Mouse (Mus musculus) hindbrain, embryonic 16.5 days (tissue): ENCODE measurements around the gene Lef1. TPM values are rescaled to one million over a fixed set of nuclear protein-coding genes. Genes with fewer than 3 reads are reported as not detected.

Experiments
- ATAC-seq: fragments of 200-750 bp; cut with Nextera tagmentation; 2 replicates; pipeline ENCODE4 v1.8.0; 2017; ENCODE audit warnings: moderate TSS enrichment, moderate library complexity
- H3K27ac ChIP-seq: fragments of 300-500 bp; sonication (generic); 2 replicates; pipeline ENCODE4 v1.5.1; 2014; ENCODE audit warnings: low read depth, mild to moderate bottlenecking, control low read depth, low read length, moderate library complexity
- H3K27me3 ChIP-seq: fragments of 300-500 bp; sonication (generic); replicated peaks from 2 replicates; pipeline ENCODE4 v1.6.1; 2014; ENCODE audit warnings: low read length; ENCODE audit not compliant: control insufficient read depth, insufficient read depth
- H3K36me3 ChIP-seq: fragments of 300-500 bp; sonication (generic); 2 replicates; pipeline ENCODE4 v1.6.1; 2014; ENCODE audit warnings: mild to moderate bottlenecking, low read length, moderate library complexity, mixed read lengths; ENCODE audit not compliant: control insufficient read depth, insufficient read depth
- H3K4me1 ChIP-seq: fragments of 300-500 bp; sonication (generic); 2 replicates; pipeline ENCODE4 v1.6.1; 2014; ENCODE audit warnings: low read depth, low read length; ENCODE audit not compliant: control insufficient read depth, insufficient read depth
- H3K4me2 ChIP-seq: fragments of 300-500 bp; sonication (generic); 2 replicates; pipeline ENCODE4 v1.6.1; 2014; ENCODE audit warnings: mild to moderate bottlenecking, low read length, control low read depth, moderate library complexity
- H3K4me3 ChIP-seq: fragments of 300-500 bp; sonication (generic); 2 replicates; pipeline ENCODE4 v1.5.1; 2014; ENCODE audit warnings: mild to moderate bottlenecking, low read length, control low read depth, moderate library complexity
- H3K9ac ChIP-seq: fragments of 300-500 bp; sonication (generic); 2 replicates; pipeline ENCODE4 v1.6.1; 2014; ENCODE audit warnings: low read depth, mild to moderate bottlenecking, control low read depth, low read length, moderate library complexity
- H3K9me3 ChIP-seq: fragments of 300-500 bp; sonication (generic); 2 replicates; pipeline ENCODE4 v1.6.1; 2014; ENCODE audit warnings: mild to moderate bottlenecking, low read length, moderate library complexity; ENCODE audit not compliant: control insufficient read depth
- WGBS: fragments of 180-500 bp; shearing (Covaris S2); extraction: QIAGEN DNeasy Blood & Tissue Kit; methylation state at CpG from one replicate; pipeline ENCODE4 v1.1.7; 2014; 5-methylcytosine and 5-hydroxymethylcytosine counted together
- polyA plus RNA-seq: library from polyadenylated mRNA; unstranded; fragments of >200 nt; fragmentation: Nextera tagmentation; extraction: Ambion mirVana; gene quantifications from 2 replicates; pipeline ENCODE4 v1.2.1, GENCODE M21; 2015

The Lef1 gene
- polyA plus RNA-seq, 1 experiment from 2014 or later, result 8.0 TPM

GRCm38 (mm10) chr3:131208265-131208891 lies 98.1 kb downstream of the Lef1 start:
- no peaks in the 10 kb centered on the region for H3K9me3 ChIP-seq
- WGBS, result 57% methylated on average over 12 of the region's 13 CpGs
- ATAC-seq, result no peak
- H3K4me1 ChIP-seq, result no peaks in the 10 kb centered on the region
- no peaks in the 10 kb centered on the region for H3K36me3 ChIP-seq
- no peaks in the 10 kb centered on the region for H3K27me3 ChIP-seq
- H3K27ac ChIP-seq, result no peak overlapping the region
- H3K4me2 ChIP-seq, result no peak overlapping the region
- H3K9ac ChIP-seq, result no peak overlapping the region
- no peak overlapping the region for H3K4me3 ChIP-seq

GRCm38 (mm10) chr3:131212200-131212599 lies 101.9 kb downstream of the Lef1 start:
- Histone ChIP-seq H3K9me3 (no peaks in the 10 kb centered on the region), H3K4me1 (no peaks in the 10 kb centered on the region), H3K9ac (no peak overlapping the region), H3K4me2 (no peak overlapping the region), H3K27me3 (no peaks in the 10 kb centered on the region), H3K36me3 (no peaks in the 10 kb centered on the region), H3K27ac (no peak overlapping the region), H3K4me3 (no peak overlapping the region)
- no peak for ATAC-seq
- WGBS, result 87% methylated on average over 7 of the region's 7 CpGs

DNA sequence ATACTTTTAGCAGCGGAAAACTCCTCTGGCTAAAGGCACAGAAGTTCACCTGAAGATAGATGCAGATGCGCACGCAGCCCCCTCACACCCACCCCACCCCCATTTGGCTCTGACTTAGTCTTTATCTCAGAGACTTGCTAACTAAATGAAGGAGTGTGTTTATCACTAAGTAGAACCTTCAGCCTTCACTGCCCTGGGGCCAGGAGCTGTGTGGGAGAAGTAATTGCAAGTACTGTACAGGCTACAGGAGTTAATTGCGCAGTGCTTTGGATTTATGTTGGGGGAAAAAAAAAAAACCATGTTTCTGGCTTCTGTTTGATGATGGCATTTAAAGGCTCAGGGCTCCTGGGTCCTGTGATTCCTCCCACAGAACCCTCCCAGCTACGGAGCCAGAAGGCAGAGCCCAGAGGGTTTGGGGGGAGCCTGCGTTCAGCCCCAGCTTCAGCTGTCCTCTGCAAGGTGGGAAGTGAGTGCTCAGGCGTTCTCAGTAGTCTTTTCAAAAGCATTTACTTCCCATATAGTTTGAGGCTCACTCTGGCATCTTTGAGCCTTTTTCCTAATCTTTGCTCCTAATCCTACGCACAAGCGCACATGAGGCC lies 103.9 kb downstream of the Lef1 start:
- H3K27me3 ChIP-seq, result no peaks in the 10 kb centered on the region
- no peak overlapping the region for H3K27ac ChIP-seq
- no peaks in the 10 kb centered on the region for H3K36me3 ChIP-seq
- H3K9me3 ChIP-seq, result no peaks in the 10 kb centered on the region
- no peak overlapping the region for H3K4me3 ChIP-seq
- H3K9ac ChIP-seq, result no peak overlapping the region
- ATAC-seq, result no peak
- no peak overlapping the region for H3K4me2 ChIP-seq
- 87% methylated on average over 9 of the region's 9 CpGs for WGBS
- no peaks in the 10 kb centered on the region for H3K4me1 ChIP-seq

GRCm38 (mm10) chr3:131214841-131215240 lies 104.6 kb downstream of the Lef1 start:
- H3K4me3 ChIP-seq, result no peak overlapping the region
- WGBS, result 67% methylated on average over 9 of the region's 9 CpGs
- no peak overlapping the region for H3K27ac ChIP-seq

DNA sequence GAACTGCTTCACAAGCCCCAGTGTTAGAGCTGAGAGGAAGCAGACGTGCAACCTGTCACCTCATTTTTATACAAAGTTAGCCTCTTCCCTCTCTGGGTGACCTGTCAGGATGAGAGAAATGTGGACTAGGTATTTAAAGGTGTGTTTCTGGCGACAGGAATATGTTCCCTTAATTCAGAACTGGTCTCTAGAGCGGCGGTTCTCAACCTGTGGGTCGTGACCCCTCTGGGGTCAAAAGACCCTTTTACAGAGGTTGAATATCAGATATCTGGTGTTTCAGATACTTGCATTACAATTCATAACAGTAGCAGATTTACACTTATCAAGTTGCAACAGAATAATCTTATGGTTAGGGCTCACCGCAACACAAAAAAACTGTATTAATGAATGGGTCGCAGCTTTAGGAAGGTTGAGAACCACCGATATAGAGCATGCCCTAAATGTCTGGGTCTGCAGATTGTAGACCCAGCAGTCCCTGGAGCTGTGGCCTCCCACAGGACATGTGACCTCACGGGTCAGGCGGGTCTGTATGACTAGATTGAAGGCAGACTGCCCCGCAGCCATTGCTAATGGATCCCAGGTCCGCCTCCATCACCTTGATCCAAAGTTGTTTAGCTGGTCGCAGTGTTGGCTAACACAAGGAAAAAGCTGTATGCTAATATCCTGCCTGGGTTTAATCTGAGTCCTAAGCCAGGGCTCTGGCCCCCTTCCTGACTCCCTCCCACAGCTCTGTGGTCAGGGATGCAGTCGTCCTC lies 108.5 kb downstream of the Lef1 start:
- no peak overlapping the region for H3K27ac ChIP-seq
- ATAC-seq, result no peak
- 94% methylated on average over 14 of the region's 14 CpGs for WGBS
- no peaks in the 10 kb centered on the region for H3K9me3 ChIP-seq
- no peaks in the 10 kb centered on the region for H3K36me3 ChIP-seq
- H3K27me3 ChIP-seq, result no peaks in the 10 kb centered on the region
- H3K4me3 ChIP-seq, result no peak overlapping the region
- H3K4me1 ChIP-seq, result no peaks in the 10 kb centered on the region
- H3K9ac ChIP-seq, result no peak overlapping the region
- no peak overlapping the region for H3K4me2 ChIP-seq

More at GRCm38 (mm10) chr3:131214841-131215240, 104.6 kb downstream of the Lef1 start:
- no peaks in the 10 kb centered on the region for H3K9me3 ChIP-seq
- H3K27me3 ChIP-seq, result no peaks in the 10 kb centered on the region
- no peak overlapping the region for H3K4me2 ChIP-seq
- no peak for ATAC-seq
- H3K36me3 ChIP-seq, result no peaks in the 10 kb centered on the region
- H3K4me1 ChIP-seq, result no peaks in the 10 kb centered on the region
- H3K9ac ChIP-seq, result no peak overlapping the region

- no peaks in the 10 kb centered on the region for H3K4me1 ChIP-seq
- no peaks in the 10 kb centered on the region for H3K27me3 ChIP-seq
- no peak for ATAC-seq
- H3K36me3 ChIP-seq, result no peaks in the 10 kb centered on the region
- H3K4me3 ChIP-seq, result no peak overlapping the region
- H3K4me2 ChIP-seq, result no peak overlapping the region
- H3K9ac ChIP-seq, result no peak overlapping the region
- H3K9me3 ChIP-seq, result no peaks in the 10 kb centered on the region
- 81% methylated on average over 6 of the region's 6 CpGs for WGBS
- H3K27ac ChIP-seq, result no peak overlapping the region
Observed at GRCm38 (mm10) chr3:131228083-131228482, 117.8 kb downstream of the Lef1 start.

- Histone ChIP-seq H3K27ac (no peak overlapping the region), H3K4me1 (no peaks in the 10 kb centered on the region), H3K4me2 (no peak overlapping the region), H3K9me3 (no peaks in the 10 kb centered on the region), H3K9ac (no peak overlapping the region), H3K27me3 (no peaks in the 10 kb centered on the region), H3K4me3 (no peak overlapping the region), H3K36me3 (no peaks in the 10 kb centered on the region)
- ATAC-seq, result no peak
- WGBS, result 78% methylated on average over 6 of the region's 6 CpGs
Observed at GRCm38 (mm10) chr3:131237061-131237460, 126.8 kb downstream of the Lef1 start.

DNA sequence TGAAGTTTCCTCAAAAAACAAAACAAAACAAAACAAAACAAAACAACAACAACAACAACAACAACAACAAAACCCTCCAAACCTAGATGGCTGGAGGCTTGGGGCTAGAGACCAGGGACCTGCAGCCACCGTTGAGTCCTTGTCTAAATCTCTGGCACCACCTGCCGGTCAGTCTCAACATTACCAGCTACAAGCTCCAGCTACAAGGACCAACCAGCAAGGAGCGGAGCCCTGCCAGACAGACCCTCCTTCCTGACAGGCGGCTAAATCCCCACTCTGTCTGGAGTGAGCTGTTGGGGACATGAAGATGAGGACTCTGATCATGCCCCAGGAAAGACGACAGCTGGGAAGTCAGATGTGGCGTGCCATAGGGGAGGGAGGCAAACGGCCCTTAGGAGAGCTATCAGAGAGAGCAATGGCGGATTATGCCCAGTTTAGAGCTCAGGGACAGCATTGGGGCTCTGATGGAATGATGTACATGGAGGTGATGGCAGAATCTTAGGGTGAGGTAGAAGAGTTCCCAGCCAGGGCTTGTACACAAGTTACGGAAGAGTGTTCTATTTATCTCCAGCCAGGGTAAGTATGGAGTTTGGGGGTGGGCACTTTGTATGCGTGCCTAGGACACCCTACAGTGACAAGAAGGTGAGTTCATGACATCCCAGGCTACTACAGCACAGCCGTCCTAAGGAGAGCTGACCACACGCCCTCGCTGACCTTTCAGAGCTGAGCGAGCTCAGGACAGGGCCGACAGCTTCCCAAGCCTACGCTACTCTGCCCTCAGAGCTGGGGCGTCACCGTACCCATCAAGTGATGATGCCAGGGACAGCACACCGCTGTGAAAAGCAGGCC lies 127.7 kb downstream of the Lef1 start:
- Histone ChIP-seq H3K27me3 (no peaks in the 10 kb centered on the region), H3K4me1 (no peaks in the 10 kb centered on the region), H3K9ac (peak overlapping the region; percentile 19), H3K36me3 (no peaks in the 10 kb centered on the region), H3K4me3 (no peak overlapping the region), H3K4me2 (peak overlapping the region; percentile 43), H3K9me3 (no peaks in the 10 kb centered on the region), H3K27ac (no peak overlapping the region)
- peak; percentile 94 for ATAC-seq
- WGBS, result 62% methylated on average over 19 of the region's 19 CpGs
